Mouse (Mus musculus) lung, postnatal 0 days (tissue): ENCODE data around the gene Crisp1.

Experiments
- CTCF ChIP-seq: IDR thresholded peaks from 2 replicates; pipeline ENCODE4 v1.5.1; 2016; ENCODE audit warnings: antibody characterized with exemption, mild to moderate bottlenecking
- EP300 ChIP-seq: IDR thresholded peaks from 2 replicates; pipeline ENCODE4 v1.6.1; 2016; ENCODE audit warnings: antibody characterized with exemption, mild to moderate bottlenecking, control low read depth

DNA sequence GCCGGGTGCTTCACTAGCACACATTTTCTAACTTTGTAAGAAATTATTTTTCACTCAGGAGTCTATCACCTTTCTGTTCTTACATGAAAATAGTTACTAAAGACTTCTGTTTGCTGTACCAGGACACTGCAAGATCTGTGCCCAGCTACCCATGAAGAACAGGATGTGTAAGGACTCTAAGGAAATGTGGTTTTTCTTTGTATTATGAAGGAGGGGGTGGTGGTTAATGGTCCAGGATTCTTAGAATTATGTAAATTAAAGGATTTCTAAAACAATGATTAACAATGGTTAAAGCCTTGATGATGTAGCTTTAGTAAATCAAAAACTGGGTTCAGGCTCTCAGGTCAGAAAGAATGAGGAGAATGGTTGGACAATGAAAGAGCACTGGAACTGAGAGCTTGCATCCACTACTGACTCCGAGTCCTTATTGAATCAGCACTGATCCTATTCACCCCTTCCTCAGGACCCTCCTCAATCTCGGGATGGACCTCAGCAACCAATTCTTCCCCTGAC, 23.5 kb upstream of the Crisp1 start:
- TF ChIP-seq EP300 (no peak), CTCF (no peak)
